Mouse (Mus musculus) hindbrain, embryonic 14.5 days (tissue): Measurements from ENCODE around the gene Rgl1. TPM values are rescaled to one million over a fixed set of nuclear protein-coding genes. Genes with fewer than 3 reads are reported as not detected.

Experiments used
- ATAC-seq: fragments of 200-750 bp; cut with Nextera tagmentation; 2 replicates; pipeline ENCODE4 v1.8.0; 2017; ENCODE audit warnings: moderate number of reproducible peaks, mild to moderate bottlenecking, moderate TSS enrichment, moderate library complexity; ENCODE audit not compliant: low FRiP score
- DNase-seq: peaks from one replicate; pipeline ENCODE4 v3.0.0-alpha.2; 2015; ENCODE audit warnings: low spot score
- H3K27ac ChIP-seq: fragments of 300-500 bp; sonication (generic); 2 replicates; pipeline ENCODE4 v1.5.1; 2014; ENCODE audit warnings: mild to moderate bottlenecking, moderate library complexity
- H3K27me3 ChIP-seq: fragments of 300-500 bp; sonication (generic); 2 replicates; pipeline ENCODE4 v1.6.1; 2014; ENCODE audit warnings: mild to moderate bottlenecking, low read length, mixed read lengths; ENCODE audit not compliant: control insufficient read depth, insufficient read depth
- H3K36me3 ChIP-seq: fragments of 300-500 bp; sonication (generic); replicated peaks from 2 replicates; pipeline ENCODE4 v1.6.1; 2014; ENCODE audit not compliant: control insufficient read depth, insufficient read depth
- H3K4me1 ChIP-seq: fragments of 300-500 bp; sonication (generic); replicated peaks from 2 replicates; pipeline ENCODE4 v1.6.1; 2014; ENCODE audit warnings: antibody characterized with exemption, low read length, mixed read lengths; ENCODE audit not compliant: control insufficient read depth, insufficient read depth
- H3K4me2 ChIP-seq: fragments of 300-500 bp; sonication (generic); replicated peaks from 2 replicates; pipeline ENCODE4 v1.6.1; 2014; ENCODE audit warnings: mild to moderate bottlenecking, moderate library complexity
- H3K4me3 ChIP-seq: fragments of 300-500 bp; sonication (generic); replicated peaks from 2 replicates; pipeline ENCODE4 v1.5.1; 2014; ENCODE audit warnings: mild to moderate bottlenecking, low read length
- H3K9ac ChIP-seq: fragments of 300-500 bp; sonication (generic); 2 replicates; pipeline ENCODE4 v1.6.1; 2014
- H3K9me3 ChIP-seq: fragments of 300-500 bp; sonication (generic); 2 replicates; pipeline ENCODE4 v1.6.1; 2016; ENCODE audit warnings: low read length; ENCODE audit not compliant: control insufficient read depth
- WGBS: fragments of 180-500 bp; shearing (Covaris S2); extraction: QIAGEN DNeasy Blood & Tissue Kit; methylation state at CpG from one replicate; pipeline ENCODE4 v1.1.7; 2014; 5-methylcytosine and 5-hydroxymethylcytosine counted together
- polyA plus RNA-seq: library from polyadenylated mRNA; unstranded; fragments of >200 nt; fragmentation: Nextera tagmentation; extraction: Ambion mirVana; gene quantifications from 2 replicates; pipeline ENCODE4 v1.2.1, GENCODE M21; 2014

The Rgl1 gene
- polyA plus RNA-seq, 1 experiment from 2014 or later, result 20.9 TPM

DNA sequence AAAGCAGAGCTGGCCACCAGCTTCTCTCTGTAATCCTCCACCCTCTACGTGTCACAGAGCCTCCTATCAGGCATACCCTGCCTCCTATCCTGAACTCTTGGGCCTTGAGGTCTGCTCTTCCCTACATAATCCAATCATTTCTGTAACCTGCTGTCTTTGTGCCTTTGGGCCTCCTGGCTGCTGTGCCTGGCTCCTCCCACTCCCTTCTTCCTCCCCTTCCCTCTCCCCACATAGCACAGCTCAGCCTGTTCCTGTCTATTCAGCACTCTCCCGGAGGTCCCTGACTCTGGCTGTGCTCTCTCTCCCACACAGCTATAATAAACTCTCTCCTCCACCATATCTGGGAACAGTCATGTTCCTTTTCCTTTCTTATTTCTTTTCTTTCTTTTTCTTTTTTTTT lies 33.7 kb upstream of the Rgl1 start, which contains the start of gene Ncf2:
TSS of gene Ncf2 (plus strand) at position 298 of the 400 bp plus-strand sequence.
- H3K4me1 ChIP-seq, result peaks cover 5% of the 10 kb centered on the region; the same call in 1 of the 2 replicates
- peak; percentile 65; the same call in 1 of the 2 replicates for ATAC-seq
- no peak within 1 kb of the TSS for H3K9ac ChIP-seq
- no peak within 1 kb of the TSS for H3K4me3 ChIP-seq
- no peak within 1 kb of the TSS for H3K4me2 ChIP-seq
- no peaks in the 10 kb centered on the region for H3K9me3 ChIP-seq
- no peak for DNase-seq
- H3K27ac ChIP-seq, result no peak within 1 kb of the TSS
- H3K36me3 ChIP-seq, result no peaks in the 10 kb centered on the region
- H3K27me3 ChIP-seq, result no peaks in the 10 kb centered on the region
- 18% methylated on average over 2 of the region's 2 CpGs for WGBS

DNA sequence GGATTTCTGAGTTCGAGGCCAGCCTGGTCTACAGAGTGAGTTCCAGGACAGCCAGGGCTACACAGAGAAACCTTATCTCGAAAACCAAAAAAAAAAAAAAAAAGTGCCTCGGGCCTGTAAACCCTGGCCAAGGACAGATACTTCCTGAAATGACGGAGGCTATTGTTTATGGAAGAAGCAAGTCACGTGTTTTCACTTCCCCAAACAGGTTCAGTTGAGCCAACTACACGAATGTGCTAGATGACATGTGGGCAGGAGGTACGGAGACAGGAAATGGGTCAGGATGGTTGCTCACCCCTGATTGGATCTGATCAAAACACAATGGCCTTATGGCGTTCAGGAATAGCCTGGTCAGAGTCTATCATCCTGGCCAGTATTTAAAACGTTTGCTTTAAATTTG lies 32.0 kb upstream of the Rgl1 start:
- Histone ChIP-seq H3K4me3 (no peak overlapping the region), H3K9me3 (no peaks in the 10 kb centered on the region), H3K9ac (no peak overlapping the region), H3K4me1 (peaks cover 5% of the 10 kb centered on the region; the same call in 1 of the 2 replicates), H3K36me3 (no peaks in the 10 kb centered on the region), H3K27me3 (no peaks in the 10 kb centered on the region), H3K4me2 (no peak overlapping the region), H3K27ac (no peak overlapping the region)
- ATAC-seq (no peak), DNase-seq (no peak)
- 80% methylated on average over 9 of the region's 9 CpGs for WGBS

DNA sequence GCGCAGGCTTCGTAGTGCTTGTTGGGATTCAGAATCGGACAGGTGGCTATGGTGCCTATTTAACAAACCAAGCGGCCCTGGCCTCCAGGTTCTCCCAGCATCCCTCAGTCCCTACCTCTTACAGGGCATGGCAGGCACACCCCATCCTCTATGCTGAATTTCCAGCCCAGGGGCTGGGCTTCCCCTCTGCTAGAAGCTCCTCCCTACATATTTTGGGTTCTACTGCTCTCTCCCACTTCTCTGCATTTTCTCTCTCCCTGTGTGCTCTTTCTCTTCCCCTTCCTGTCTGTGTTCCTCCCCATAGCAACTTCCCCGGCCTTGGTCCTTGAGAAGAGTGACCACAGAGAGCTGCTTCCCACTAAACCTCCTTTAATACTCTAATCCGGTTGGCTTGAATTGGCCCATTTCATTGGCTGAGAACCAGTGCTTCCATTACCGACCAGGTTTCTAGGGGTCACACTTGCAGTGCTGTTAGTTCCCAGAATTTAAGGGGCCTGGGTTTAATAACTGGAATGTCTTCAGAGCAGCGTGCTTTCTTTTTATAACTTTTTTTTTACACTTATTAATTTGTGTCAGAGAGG lies 30.6 kb upstream of the Rgl1 start:
- 86% methylated on average over 8 of the region's 8 CpGs for WGBS
- no peak for ATAC-seq
- no peaks in the 10 kb centered on the region for H3K27me3 ChIP-seq

DNA sequence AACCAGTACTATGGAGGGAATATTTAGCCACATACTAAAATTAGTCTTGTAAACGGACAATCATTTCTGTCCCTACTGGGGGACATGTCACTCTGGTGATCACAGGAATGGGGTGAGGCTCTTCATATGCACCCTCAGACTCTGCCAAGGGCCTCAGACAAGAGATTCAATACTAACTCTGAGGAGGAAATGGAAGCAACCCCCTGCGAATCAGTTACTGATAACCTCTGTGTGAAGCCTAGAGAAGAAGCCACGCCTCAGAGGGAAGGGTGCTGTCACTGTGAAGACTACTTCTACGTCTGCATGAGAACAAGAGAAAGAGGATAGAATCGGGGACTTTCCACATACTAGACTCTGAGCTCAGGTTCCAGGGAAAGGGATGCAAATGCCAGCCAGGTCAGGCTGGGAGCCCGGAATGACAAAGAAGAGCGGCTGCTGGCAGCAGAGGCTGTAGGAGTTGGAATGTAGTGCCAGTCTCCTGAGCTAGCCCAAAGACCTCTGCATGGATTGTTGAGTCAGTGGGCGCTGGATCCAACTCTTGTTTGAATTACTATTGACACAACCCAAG lies 29.6 kb upstream of the Rgl1 start:
- no peak overlapping the region for H3K4me3 ChIP-seq
- WGBS, result 67% methylated on average over 8 of the region's 8 CpGs

More for the DNA sequence above, 30.6 kb upstream of the Rgl1 start:
- Histone ChIP-seq H3K4me1 (peaks cover 5% of the 10 kb centered on the region; the same call in 1 of the 2 replicates), H3K4me3 (no peak overlapping the region), H3K4me2 (no peak overlapping the region), H3K36me3 (no peaks in the 10 kb centered on the region), H3K9ac (no peak overlapping the region), H3K27ac (no peak overlapping the region), H3K9me3 (no peaks in the 10 kb centered on the region)
- no peak for DNase-seq

DNA sequence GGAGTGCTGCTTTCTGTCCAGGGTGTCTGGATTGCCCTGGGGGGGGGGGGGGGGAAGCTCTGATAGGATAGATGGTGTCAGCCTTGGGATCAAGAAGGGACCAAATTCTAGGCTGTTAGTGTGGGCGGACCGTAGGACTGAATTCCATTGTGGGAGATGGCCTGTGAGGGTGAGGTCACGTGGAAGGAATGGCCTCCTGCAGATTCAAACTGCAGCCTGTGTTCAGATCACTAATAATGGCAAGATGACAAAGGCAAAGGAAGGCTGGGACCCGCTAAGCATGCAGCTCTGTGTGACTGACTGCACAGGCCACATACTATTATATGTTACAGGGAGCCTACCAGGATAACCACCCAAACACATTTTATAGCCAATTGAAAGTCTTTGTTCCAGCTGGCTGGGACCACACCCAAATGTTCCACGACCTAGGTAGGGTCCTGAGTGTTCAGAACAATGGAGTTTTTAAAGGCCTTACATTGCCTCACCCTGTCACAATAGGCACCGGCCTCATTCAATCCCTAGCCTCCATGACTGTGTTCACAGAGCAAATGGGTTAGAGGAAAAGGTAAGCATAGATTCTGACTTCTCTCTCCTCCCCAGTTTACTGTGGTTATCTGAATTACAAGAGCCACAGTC lies 27.5 kb upstream of the Rgl1 start:
- ATAC-seq (no peak), DNase-seq (no peak)
- no peaks in the 10 kb centered on the region for H3K36me3 ChIP-seq
- no peaks in the 10 kb centered on the region for H3K27me3 ChIP-seq
- 0 out of 2 replicates have a peak, but pooled peaks cover 3% of the 10 kb centered on the region for H3K4me1 ChIP-seq
- H3K4me3 ChIP-seq, result no peak overlapping the region
- no peak overlapping the region for H3K27ac ChIP-seq
- no peaks in the 10 kb centered on the region for H3K9me3 ChIP-seq
- H3K9ac ChIP-seq, result no peak overlapping the region
- H3K4me2 ChIP-seq, result no peak overlapping the region
- WGBS, result 21% methylated on average over 6 of the region's 6 CpGs

More for the DNA sequence above, 29.6 kb upstream of the Rgl1 start:
- DNase-seq (no peak), ATAC-seq (no peak)
- Histone ChIP-seq H3K9ac (no peak overlapping the region), H3K36me3 (no peaks in the 10 kb centered on the region), H3K4me1 (peaks cover 8% of the 10 kb centered on the region; the same call in 1 of the 2 replicates), H3K27ac (no peak overlapping the region), H3K4me2 (no peak overlapping the region), H3K9me3 (no peaks in the 10 kb centered on the region), H3K27me3 (no peaks in the 10 kb centered on the region)

DNA sequence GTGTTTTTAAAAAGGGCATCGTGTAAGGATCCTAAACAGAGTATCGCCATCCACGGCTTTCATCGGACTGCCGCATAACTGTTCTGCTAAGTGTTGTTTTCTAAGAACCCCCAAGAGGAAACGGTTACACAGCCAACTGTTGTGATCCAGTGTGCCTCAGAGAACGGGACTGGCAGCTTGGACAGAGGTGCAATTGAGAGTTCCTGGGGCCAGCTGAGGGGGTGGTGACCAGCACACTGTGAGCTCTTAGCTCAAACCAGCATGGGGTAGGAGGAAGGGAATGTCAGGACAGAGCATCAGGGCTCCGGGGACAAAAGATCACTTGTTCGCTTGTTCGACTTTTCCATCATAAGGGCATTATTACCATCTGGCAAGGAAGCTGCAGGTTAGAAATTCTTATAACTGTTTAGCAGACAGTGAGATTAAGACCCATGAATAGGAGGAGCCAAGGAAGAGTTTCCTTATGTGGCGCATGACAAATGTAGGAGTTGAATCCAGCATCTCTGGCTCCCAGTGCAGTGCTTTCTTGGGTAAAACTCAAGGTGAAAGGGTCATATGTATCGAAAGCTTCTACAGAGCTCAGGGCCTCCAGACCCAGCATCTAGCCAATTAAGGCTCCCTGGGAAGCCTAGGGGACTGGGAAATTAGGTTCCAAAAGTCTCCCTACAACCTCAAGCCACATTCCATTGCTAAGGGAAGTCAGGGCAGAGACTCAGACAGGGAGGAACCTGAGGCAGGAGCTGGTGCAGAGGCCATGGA lies 26.8 kb upstream of the Rgl1 start:
- no peak overlapping the region for H3K4me3 ChIP-seq
- no peaks in the 10 kb centered on the region for H3K36me3 ChIP-seq
- ATAC-seq (peak; percentile 68; the same call in 1 of the 2 replicates), DNase-seq (no peak)
- no peak overlapping the region for H3K9ac ChIP-seq
- no peaks in the 10 kb centered on the region for H3K27me3 ChIP-seq
- no peak overlapping the region for H3K4me2 ChIP-seq
- no peaks in the 10 kb centered on the region for H3K9me3 ChIP-seq
- 9% methylated on average over 12 of the region's 12 CpGs for WGBS
- H3K4me1 ChIP-seq, result 0 out of 2 replicates have a peak, but pooled peaks cover 3% of the 10 kb centered on the region
- 0 out of 2 replicates have a peak overlapping the region, but pooled peaks have one; percentile 20 for H3K27ac ChIP-seq

DNA sequence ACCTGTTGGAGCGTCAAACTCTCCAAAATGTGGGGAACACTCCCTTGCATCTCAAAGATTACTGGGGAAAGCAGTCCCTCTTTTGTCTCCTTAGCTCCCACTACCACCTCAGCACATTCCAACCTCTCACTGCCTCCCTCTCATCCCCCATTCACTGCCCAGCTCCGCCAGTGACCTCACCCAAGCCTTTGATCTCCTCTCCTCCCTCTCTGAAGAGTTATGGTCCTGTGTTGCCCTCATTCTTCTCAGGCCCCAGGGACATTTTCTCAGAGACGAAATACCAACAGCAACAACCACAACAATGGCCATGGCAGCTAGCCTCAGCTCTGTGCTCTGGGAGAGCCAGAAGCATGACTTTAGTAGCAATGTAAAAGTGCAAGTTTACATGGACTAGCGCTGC lies 25.1 kb upstream of the Rgl1 start:
- no peaks in the 10 kb centered on the region for H3K9me3 ChIP-seq
- ATAC-seq (no peak), DNase-seq (no peak)
- no peaks in the 10 kb centered on the region for H3K36me3 ChIP-seq
- no peak overlapping the region for H3K9ac ChIP-seq
- 0 out of 2 replicates have a peak, but pooled peaks cover 3% of the 10 kb centered on the region for H3K4me1 ChIP-seq
- no peaks in the 10 kb centered on the region for H3K27me3 ChIP-seq
- no peak overlapping the region for H3K4me3 ChIP-seq
- H3K27ac ChIP-seq, result no peak overlapping the region
- WGBS, result 29% methylated on average over 4 of the region's 4 CpGs
- no peak overlapping the region for H3K4me2 ChIP-seq

DNA sequence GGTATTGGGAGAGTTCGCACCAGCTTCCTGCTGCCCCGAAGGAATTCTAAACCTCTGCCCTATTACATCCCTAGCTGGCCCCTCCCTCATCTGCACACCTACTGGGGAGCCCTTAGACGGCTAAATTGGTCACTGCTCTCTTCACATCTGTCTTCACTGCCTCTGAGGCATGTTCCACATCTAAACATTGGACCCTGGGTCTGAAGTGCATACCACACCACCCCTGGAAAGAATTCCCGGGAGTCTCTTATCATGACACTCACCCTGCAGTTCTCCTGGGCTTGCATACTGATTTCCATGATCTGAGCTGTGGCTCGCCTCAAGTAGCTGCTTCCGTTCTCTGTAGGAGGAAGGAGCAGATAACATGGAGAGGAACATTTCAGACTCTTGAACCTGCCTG lies 24.7 kb upstream of the Rgl1 start:
- Histone ChIP-seq H3K4me1 (0 out of 2 replicates have a peak, but pooled peaks cover 3% of the 10 kb centered on the region), H3K27ac (no peak overlapping the region), H3K27me3 (no peaks in the 10 kb centered on the region), H3K4me2 (no peak overlapping the region), H3K9me3 (no peaks in the 10 kb centered on the region), H3K36me3 (no peaks in the 10 kb centered on the region), H3K9ac (no peak overlapping the region), H3K4me3 (no peak overlapping the region)
- 33% methylated on average over 6 of the region's 6 CpGs for WGBS
- DNase-seq (no peak), ATAC-seq (no peak)

DNA sequence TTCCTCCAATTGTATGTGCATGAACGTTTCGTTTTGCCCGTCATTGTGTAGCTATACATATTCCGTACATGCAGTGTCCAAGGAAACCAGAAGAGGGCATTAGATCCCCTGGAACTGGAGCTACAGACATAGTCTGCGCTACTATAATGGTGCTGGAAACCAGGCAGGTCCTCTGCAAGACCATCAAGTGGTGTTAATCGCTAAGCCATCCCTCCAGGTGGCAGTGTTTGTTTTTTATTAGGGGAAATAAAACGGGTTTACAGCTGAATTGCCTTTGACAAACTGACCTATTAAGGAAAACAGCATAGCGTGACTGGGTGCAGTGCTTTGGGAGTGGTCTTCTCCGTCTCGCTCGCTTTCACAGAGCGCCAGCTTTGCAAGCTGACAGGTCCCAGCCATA lies 24.1 kb upstream of the Rgl1 start:
- 0 out of 2 replicates have a peak, but pooled peaks cover 3% of the 10 kb centered on the region for H3K4me1 ChIP-seq
- H3K36me3 ChIP-seq, result no peaks in the 10 kb centered on the region
- H3K4me2 ChIP-seq, result no peak overlapping the region
- DNase-seq (peak; percentile 51), ATAC-seq (no peak)
- WGBS, result 30% methylated on average over 12 of the region's 12 CpGs
- no peak overlapping the region for H3K4me3 ChIP-seq
- H3K27ac ChIP-seq, result no peak overlapping the region
- no peak overlapping the region for H3K9ac ChIP-seq
- H3K27me3 ChIP-seq, result no peaks in the 10 kb centered on the region
- H3K9me3 ChIP-seq, result no peaks in the 10 kb centered on the region
